Mouse (Mus musculus): ENCODE measurements around the gene Top2a. TPM values are rescaled to one million over a fixed set of nuclear protein-coding genes. Genes with fewer than 3 reads are reported as not detected.
A peak's percentile ranks its signal among the peaks of the same experiment; 100 is the strongest.
"Not testable (repeated sequence)": the region's sequence is repeated elsewhere in the genome, so short reads cannot be mapped to it uniquely, and the experiment has no call there.

Gene Top2a
- total RNA-seq, 2 experiments from 2014 or later = 86.4 to 96.2 TPM

- DNase-seq (ENCODE audit: low spot score in 2 of 2) = not testable (repeated sequence)
Observed at GRCm38 (mm10) chr11:98988260-98988659, 35.7 kb downstream of the Top2a start.

GRCm38 (mm10) chr11:98985542-98985941 is 38.4 kb downstream of the Top2a start:
- DNase-seq (ENCODE audit: low spot score in 2 of 2) = no peak

- no peak for DNase-seq (ENCODE audit: low spot score in 2 of 2)
Observed at GRCm38 (mm10) chr11:98983551-98983950, 40.4 kb downstream of the Top2a start.

- no peak for DNase-seq (ENCODE audit: low spot score in 2 of 2)
Observed at GRCm38 (mm10) chr11:98982773-98983133, 41.2 kb downstream of the Top2a start, which contains the start of gene Gjd3. Gene Gjd3 (minus strand): TSS chr11:98983016.

GRCm38 (mm10) chr11:98981997-98982772 is 41.8 kb downstream of the Top2a start:
- DNase-seq (ENCODE audit: low spot score in 2 of 2) = peak in 1 of 2 experiments; percentile 69

- DNase-seq (ENCODE audit: low spot score in 2 of 2) = no peak
Observed at GRCm38 (mm10) chr11:98981289-98981996, 42.5 kb downstream of the Top2a start.

GRCm38 (mm10) chr11:98979356-98979755 is 44.6 kb downstream of the Top2a start:
- no peak for DNase-seq (ENCODE audit: low spot score in 2 of 2)

- DNase-seq (ENCODE audit: low spot score in 2 of 2) = no peak
Observed at GRCm38 (mm10) chr11:98978526-98979148, 45.4 kb downstream of the Top2a start.

GRCm38 (mm10) chr11:98974871-98975719 is 48.9 kb downstream of the Top2a start:
- DNase-seq (ENCODE audit: low spot score in 2 of 2) = peak in 1 of 2 experiments; percentile 65

GRCm38 (mm10) chr11:98974213-98974612 is 49.8 kb downstream of the Top2a start:
- DNase-seq (ENCODE audit: low spot score in 2 of 2) = no peak

- peak in 1 of 2 experiments; percentile 31 for DNase-seq (ENCODE audit: low spot score in 2 of 2)
Observed at GRCm38 (mm10) chr11:98973584-98973983, 50.4 kb downstream of the Top2a start.

GRCm38 (mm10) chr11:98972801-98973360 is 51.1 kb downstream of the Top2a start:
- DNase-seq (ENCODE audit: low spot score in 2 of 2) = no peak

GRCm38 (mm10) chr11:98972215-98972614 is 51.8 kb downstream of the Top2a start:
- peak; percentile 76 to 84 for DNase-seq (ENCODE audit: low spot score in 2 of 2)

- peak in 1 of 2 experiments; percentile 68 for DNase-seq (ENCODE audit: low spot score in 2 of 2)
Observed at GRCm38 (mm10) chr11:98971316-98972031, 52.5 kb downstream of the Top2a start.

GRCm38 (mm10) chr11:98970191-98970925 is 53.6 kb downstream of the Top2a start:
- peak in 1 of 2 experiments; percentile 21 for DNase-seq (ENCODE audit: low spot score in 2 of 2)

- peak in 1 of 2 experiments; percentile 40 for DNase-seq (ENCODE audit: low spot score in 2 of 2)
Observed at GRCm38 (mm10) chr11:98969496-98969927, 54.5 kb downstream of the Top2a start.

GRCm38 (mm10) chr11:98968716-98969495 is 55.1 kb downstream of the Top2a start:
- DNase-seq (ENCODE audit: low spot score in 2 of 2) = peak in 1 of 2 experiments; percentile 9

- peak in 1 of 2 experiments; percentile 20 for DNase-seq (ENCODE audit: low spot score in 2 of 2)
Observed at GRCm38 (mm10) chr11:98968079-98968478, 55.9 kb downstream of the Top2a start.
